Mouse (Mus musculus) MEL (cell line): Measurements from ENCODE around the gene Krtdap. TPM values are rescaled to one million over a fixed set of nuclear protein-coding genes. Genes with fewer than 3 reads are reported as not detected.

Experiments
- DNase-seq: peaks from one replicate; pipeline ENCODE4 v3.0.0; 2011; ENCODE audit warnings: low read depth, low spot score
- H3K27ac ChIP-seq: 2 replicates; pipeline ENCODE4 v1.5.1; 2012; ENCODE audit warnings: low read depth, mild to moderate bottlenecking, control low read depth, low read length, moderate library complexity; ENCODE audit not compliant: control insufficient read depth
- H3K27me3 ChIP-seq, 2 experiments: fragments of 150-350 bp in 1 of 2; sonication (generic) in 1 of 2; 2 replicates each; pipeline ENCODE4 v1.6.1; 2012; ENCODE audit warnings: low read length in 2 of 2, mild to moderate bottlenecking in 2 of 2, improper control_type of control experiment in 1 of 2, moderate library complexity in 1 of 2; ENCODE audit not compliant: insufficient read depth in 2 of 2, control insufficient read depth in 1 of 2
- H3K36me3 ChIP-seq, 2 experiments: 2 replicates each; pipeline ENCODE4 v1.6.1; 2012 to 2014; ENCODE audit warnings: low read length in 2 of 2, improper control_type of control experiment in 1 of 2, inconsistent platforms in 1 of 2, mild to moderate bottlenecking in 1 of 2; ENCODE audit not compliant: insufficient read depth in 2 of 2, control insufficient read depth in 1 of 2
- H3K4me1 ChIP-seq, 2 experiments: fragments of 150-350 bp in 1 of 2; sonication (generic) in 1 of 2; 2 replicates each; pipeline ENCODE4 v1.6.1; 2012; ENCODE audit warnings: low read length in 2 of 2, improper control_type of control experiment in 1 of 2, mild to moderate bottlenecking in 1 of 2; ENCODE audit not compliant: insufficient read depth in 2 of 2, control insufficient read depth in 1 of 2
- H3K4me3 ChIP-seq, 2 experiments: fragments of 150-350 bp in 1 of 2; sonication (generic) in 1 of 2; 2 replicates each; pipeline ENCODE4 v1.5.1; 2012; ENCODE audit warnings: low read depth in 2 of 2, low read length in 2 of 2, mild to moderate bottlenecking in 2 of 2, moderate library complexity in 2 of 2, control low read depth in 1 of 2, improper control_type of control experiment in 1 of 2; ENCODE audit not compliant: control insufficient read depth in 1 of 2, insufficient read depth in 1 of 2
- H3K79me2 ChIP-seq: 2 replicates; pipeline ENCODE4 v1.6.1; 2012; ENCODE audit warnings: mild to moderate bottlenecking, low read length, moderate library complexity; ENCODE audit not compliant: control insufficient read depth, poor library complexity, insufficient read depth
- H3K9ac ChIP-seq: 2 replicates; pipeline ENCODE4 v1.6.1; 2012; ENCODE audit warnings: low read depth, mild to moderate bottlenecking, control low read depth, low read length, moderate library complexity; ENCODE audit not compliant: control insufficient read depth, poor library complexity, severe bottlenecking
- H3K9me3 ChIP-seq: fragments of 150-350 bp; sonication (generic); replicated peaks from 2 replicates; pipeline ENCODE4 v1.6.1; 2012; ENCODE audit warnings: mild to moderate bottlenecking, low read length, improper control_type of control experiment, moderate library complexity; ENCODE audit not compliant: insufficient read depth
- CHD1 ChIP-seq: IDR thresholded peaks from 2 replicates; pipeline ENCODE4 v1.6.1; 2012; ENCODE audit warnings: low read depth, mild to moderate bottlenecking, inconsistent platforms, low read length, improper control_type of control experiment
- E2F4 ChIP-seq: IDR thresholded peaks from 2 replicates; pipeline ENCODE4 v1.6.1; 2011; ENCODE audit warnings: low read depth, low read length, improper control_type of control experiment, borderline replicate concordance
- ELF1 ChIP-seq: IDR thresholded peaks from 2 replicates; pipeline ENCODE4 v1.6.1; 2014; ENCODE audit warnings: low read depth, mild to moderate bottlenecking, inconsistent platforms, low read length, improper control_type of control experiment, moderate library complexity
- GABPA ChIP-seq: IDR thresholded peaks from 2 replicates; pipeline ENCODE4 v1.6.1; 2012; ENCODE audit warnings: low read depth, mild to moderate bottlenecking, inconsistent platforms, low read length, improper control_type of control experiment, moderate library complexity
- GATA1 ChIP-seq: IDR thresholded peaks from 2 replicates; pipeline ENCODE4 v1.6.1; 2011; ENCODE audit warnings: low read depth, low read length, improper control_type of control experiment
- HCFC1 ChIP-seq: IDR thresholded peaks from 2 replicates; pipeline ENCODE4 v1.6.1; 2012; ENCODE audit warnings: low read depth, mild to moderate bottlenecking, inconsistent platforms, low read length, improper control_type of control experiment, moderate library complexity
- JUND ChIP-seq: IDR thresholded peaks from 2 replicates; pipeline ENCODE4 v1.6.1; 2011; ENCODE audit warnings: low read depth, mild to moderate bottlenecking, improper control_type of control experiment, low read length
- KAT2A ChIP-seq: conservative IDR thresholded peaks from 2 replicates; pipeline ENCODE4 v1.6.1; 2012; ENCODE audit warnings: low read depth, low read length, improper control_type of control experiment, inconsistent platforms
- MAFK ChIP-seq: IDR thresholded peaks from 2 replicates; pipeline ENCODE4 v1.6.1; 2011; ENCODE audit warnings: low read depth, mild to moderate bottlenecking, low read length, improper control_type of control experiment, borderline replicate concordance
- MEF2A ChIP-seq: IDR thresholded peaks from 2 replicates; pipeline ENCODE4 v1.6.1; 2014; ENCODE audit warnings: low read depth, mild to moderate bottlenecking, inconsistent platforms, low read length, improper control_type of control experiment; ENCODE audit not compliant: poor library complexity, insufficient replicate concordance, severe bottlenecking; ENCODE audit errors: extremely low read depth
- MYC ChIP-seq: IDR thresholded peaks from 2 replicates; pipeline ENCODE4 v1.6.1; 2011; ENCODE audit warnings: low read depth, mild to moderate bottlenecking, low read length, improper control_type of control experiment, moderate library complexity
- NELFE ChIP-seq: IDR thresholded peaks from 2 replicates; pipeline ENCODE4 v1.6.1; 2011; ENCODE audit warnings: low read depth, low read length, improper control_type of control experiment
- POLR2A ChIP-seq, 2 experiments: IDR thresholded peaks; 2 replicates each; pipeline ENCODE4 v1.6.1; 2011 to 2012; ENCODE audit warnings: low read length in 2 of 2, mild to moderate bottlenecking in 2 of 2, control low read depth in 1 of 2, improper control_type of control experiment in 1 of 2, low read depth in 1 of 2, moderate library complexity in 1 of 2; ENCODE audit not compliant: control insufficient read depth in 1 of 2, insufficient read depth in 1 of 2, poor library complexity in 1 of 2
- POLR2AphosphoS2 ChIP-seq: IDR thresholded peaks from 2 replicates; pipeline ENCODE4 v1.6.1; 2011; ENCODE audit warnings: low read length, improper control_type of control experiment
- POLR2AphosphoS5 ChIP-seq: IDR thresholded peaks from 2 replicates; pipeline ENCODE4 v1.6.1; 2012; ENCODE audit warnings: low read depth, borderline replicate concordance, mild to moderate bottlenecking, inconsistent platforms, low read length, moderate library complexity, mixed read lengths
- SIN3A ChIP-seq: IDR thresholded peaks from 2 replicates; pipeline ENCODE4 v1.6.1; 2012; ENCODE audit warnings: low read length, improper control_type of control experiment, inconsistent platforms
- SMC3 ChIP-seq: IDR thresholded peaks from 2 replicates; pipeline ENCODE4 v1.6.1; 2011; ENCODE audit warnings: low read depth, low read length, improper control_type of control experiment
- TBP ChIP-seq: IDR thresholded peaks from 2 replicates; pipeline ENCODE4 v1.8.0; 2011; ENCODE audit warnings: low read depth, low read length, improper control_type of control experiment
- TCF12 ChIP-seq: IDR thresholded peaks from 2 replicates; pipeline ENCODE4 v1.6.1; 2014; ENCODE audit warnings: low read depth, mild to moderate bottlenecking, inconsistent platforms, low read length, improper control_type of control experiment, moderate library complexity
- UBTF ChIP-seq: IDR thresholded peaks from 2 replicates; pipeline ENCODE4 v1.6.1; 2012; ENCODE audit warnings: low read depth, mild to moderate bottlenecking, inconsistent platforms, low read length, improper control_type of control experiment, moderate library complexity, borderline replicate concordance; ENCODE audit not compliant: insufficient read depth
- ZC3H11A ChIP-seq: IDR thresholded peaks from 2 replicates; pipeline ENCODE4 v1.6.1; 2012; ENCODE audit warnings: low read depth, mild to moderate bottlenecking, inconsistent platforms, low read length, improper control_type of control experiment
- ZKSCAN1 ChIP-seq: IDR thresholded peaks from 2 replicates; pipeline ENCODE4 v1.6.1; 2012; ENCODE audit warnings: low read depth, mild to moderate bottlenecking, inconsistent platforms, low read length, improper control_type of control experiment, moderate library complexity
- ZMIZ1 ChIP-seq: IDR thresholded peaks from 2 replicates; pipeline ENCODE4 v1.6.1; 2012; ENCODE audit warnings: low read depth, mild to moderate bottlenecking, inconsistent platforms, low read length, improper control_type of control experiment, moderate library complexity
- ZNF384 ChIP-seq: IDR thresholded peaks from 2 replicates; pipeline ENCODE4 v1.6.1; 2012; ENCODE audit warnings: low read depth, mild to moderate bottlenecking, inconsistent platforms, low read length, improper control_type of control experiment
- polyA plus RNA-seq, 2 experiments: library from polyadenylated mRNA; stranded (reverse) in 1 of 2; unstranded in 1 of 2; fragments of >175 nt in 1 of 2; fragments of >200 nt in 1 of 2; gene quantifications; 2 replicates each; pipeline versions ENCODE4 v1.2.1 to v1.2.4; 2012; ENCODE audit warnings: low replicate concordance in 2 of 2, low read depth in 1 of 2; ENCODE audit not compliant: insufficient read length in 2 of 2, insufficient read depth in 1 of 2, missing spikeins in 1 of 2
- total RNA-seq: library from RNA; depleted of rRNA; stranded (reverse); fragments of 300-350 nt; gene quantifications from 2 replicates; pipeline ENCODE4 v1.2.3, GENCODE M21; 2012

Gene Krtdap
- total and polyA plus RNA-seq, 3 experiments, result not detected

- no peak for TF ChIP-seq SIN3A
- no peak for TF ChIP-seq HCFC1
- TF ChIP-seq ZNF384, result no peak
- TF ChIP-seq NELFE, result no peak
- no peak for TF ChIP-seq UBTF
- TF ChIP-seq TBP, result peak; percentile 85
- no peak for TF ChIP-seq SMC3
- TF ChIP-seq MAFK, result no peak
- TF ChIP-seq ZMIZ1, result no peak
- TF ChIP-seq POLR2A (IDR thresholded peaks at IDR 0.05; ENCODE audit: control insufficient read depth in 1 of 2, insufficient read depth in 1 of 2, low read depth in 1 of 2, low read length in 2 of 2, poor library complexity in 1 of 2), result no peak
- no peak for TF ChIP-seq POLR2AphosphoS2
- TF ChIP-seq POLR2AphosphoS5, result no peak
- no peak for TF ChIP-seq ZKSCAN1
These were observed 25.8 kb upstream of the Krtdap start (continued) for GRCm38 (mm10) chr7:30761769-30762352.

DNA sequence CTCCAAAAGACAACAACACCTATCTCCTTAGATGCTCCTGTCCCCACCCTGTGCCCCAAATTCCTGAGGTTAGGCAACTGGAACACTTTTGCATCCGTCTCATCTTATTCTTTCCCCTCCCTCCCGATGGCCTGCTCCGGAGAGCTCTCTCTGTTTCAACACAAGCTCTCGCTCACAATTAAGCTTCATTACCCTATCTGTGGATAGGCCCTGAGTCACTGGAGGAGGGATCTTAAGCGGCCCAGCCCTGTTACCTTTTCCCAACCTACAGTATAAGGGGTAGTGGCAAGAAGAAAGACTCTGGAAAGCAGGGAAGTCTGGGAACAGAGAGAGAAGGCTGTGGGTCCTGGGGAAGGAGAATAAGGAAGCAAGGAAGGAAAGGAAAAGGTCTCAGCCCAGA is 24.2 kb upstream of the Krtdap start, which contains the start of gene Dmkn:
Gene Dmkn, plus strand, starts transcription at position 301 of the 400 bp plus-strand sequence.
- DNase-seq, result no peak
- H3K36me3 ChIP-seq, result no peaks in the 10 kb centered on the region
- no peaks in the 10 kb centered on the region for H3K79me2 ChIP-seq
- TF ChIP-seq MEF2A (no peak), POLR2AphosphoS2 (no peak), KAT2A (no peak), SIN3A (no peak), MYC (no peak), GATA1 (no peak), CHD1 (no peak), ZMIZ1 (no peak)
- H3K4me3 ChIP-seq, result no peak within 1 kb of the TSS
- no peak within 1 kb of the TSS for H3K9ac ChIP-seq
- no peak within 1 kb of the TSS for H3K27ac ChIP-seq
- H3K9me3 ChIP-seq, result no peaks in the 10 kb centered on the region
- H3K27me3 ChIP-seq, result peaks cover 0 to 4% of the 10 kb centered on the region in 2 experiments; a peak in 1 of 4 replicates
- H3K4me1 ChIP-seq, result no peaks in the 10 kb centered on the region; a peak in 1 of 4 replicates

- no peak for DNase-seq
- Histone ChIP-seq H3K4me3 (no peak overlapping the region), H3K36me3 (no peaks in the 10 kb centered on the region), H3K9ac (no peak overlapping the region), H3K27ac (no peak overlapping the region), H3K79me2 (no peaks in the 10 kb centered on the region), H3K9me3 (no peaks in the 10 kb centered on the region), H3K4me1 (no peaks in the 10 kb centered on the region; a peak in 1 of 4 replicates), H3K27me3 (peaks cover 5 to 11% of the 10 kb centered on the region in 2 experiments)
- TF ChIP-seq ELF1 (no peak), SMC3 (no peak), MYC (no peak), TCF12 (no peak), GABPA (no peak), POLR2AphosphoS5 (no peak), TBP (no peak), ZMIZ1 (no peak), E2F4 (no peak), MAFK (no peak), POLR2AphosphoS2 (no peak), JUND (no peak), CHD1 (no peak), ZC3H11A (no peak), ZNF384 (no peak)
These were observed 22.5 kb upstream of the Krtdap start for GRCm38 (mm10) chr7:30765173-30765572.
